Mouse (Mus musculus) cortical plate, adult 2 months (tissue): Measurements from ENCODE around the gene Nobox.

Experiments
- CTCF ChIP-seq: fragments of 200-500 bp; IDR thresholded peaks from 2 replicates; pipeline ENCODE4 v1.5.1; 2011; ENCODE audit warnings: mild to moderate bottlenecking, control low read depth, low read length; ENCODE audit not compliant: insufficient read depth; ENCODE audit errors: extremely low read depth
- POLR2A ChIP-seq: fragments of 200-500 bp; IDR thresholded peaks from 2 replicates; pipeline ENCODE4 v1.6.1; 2011; ENCODE audit warnings: mild to moderate bottlenecking, low read length, control low read depth; ENCODE audit not compliant: insufficient read depth; ENCODE audit errors: extremely low read depth

DNA sequence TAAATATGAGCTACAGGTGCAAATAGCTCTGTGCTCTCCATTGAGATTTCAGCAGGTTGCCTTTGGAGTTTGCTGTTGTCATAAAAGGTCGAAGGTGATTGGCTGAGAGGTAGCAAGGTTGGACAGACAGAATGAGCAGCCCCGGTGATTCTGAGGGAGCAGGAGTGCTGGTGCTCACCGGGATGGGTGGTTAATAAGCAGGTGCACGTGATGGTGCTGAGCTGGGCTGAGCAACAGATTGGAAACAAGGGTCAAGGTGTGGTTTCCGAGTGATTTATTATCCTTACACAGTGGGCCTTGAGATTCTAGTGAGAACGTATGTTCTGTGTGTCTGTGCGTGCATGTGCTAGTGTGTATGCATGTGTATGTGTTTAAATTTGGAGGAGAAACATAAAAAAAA, 16.2 kb downstream of the Nobox start:
- no peak for TF ChIP-seq CTCF
- no peak for TF ChIP-seq POLR2A
